Mouse (Mus musculus): Measurements from ENCODE around the gene Gm28043. TPM values are rescaled to one million over a fixed set of nuclear protein-coding genes. Genes with fewer than 3 reads are reported as not detected.
"Not testable (repeated sequence)": the region's sequence is repeated elsewhere in the genome, so short reads cannot be mapped to it uniquely, and the experiment has no call there.

The Gm28043 gene
- polyA plus RNA-seq (2017; shearing (Covaris generic)): 1 to 10 TPM; 4.6 to 4.8 TPM

- peak; percentile 94 for ATAC-seq
Observed at GRCm38 (mm10) chr17:29614115-29615023, at the start of gene Gm28043, which contains the start of gene Rnf8. Gene Gm28043 (plus strand): TSS chr17:29614876. Gene Rnf8 (plus strand): TSS chr17:29614790.

DNA sequence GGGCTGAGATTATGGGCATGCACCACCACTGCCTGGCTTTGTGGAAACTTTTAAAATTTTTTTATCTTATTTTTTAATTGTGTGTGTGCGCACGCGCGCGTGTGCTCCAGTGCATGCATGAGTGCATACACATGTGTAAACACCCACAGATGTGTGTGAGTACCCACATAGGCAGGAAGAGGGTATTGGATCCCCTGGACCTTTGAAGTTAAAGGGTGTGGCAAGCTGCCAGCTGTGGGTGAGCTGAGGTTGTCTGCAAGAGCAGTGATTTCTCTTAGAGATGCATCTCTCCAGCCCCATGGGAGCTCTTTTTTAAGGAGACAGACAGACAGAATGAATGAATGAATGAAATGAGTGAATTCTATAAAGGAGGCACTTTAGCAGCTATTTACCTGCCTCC, 49.2 kb upstream of the Gm28043 start:
- ATAC-seq: no peak

DNA sequence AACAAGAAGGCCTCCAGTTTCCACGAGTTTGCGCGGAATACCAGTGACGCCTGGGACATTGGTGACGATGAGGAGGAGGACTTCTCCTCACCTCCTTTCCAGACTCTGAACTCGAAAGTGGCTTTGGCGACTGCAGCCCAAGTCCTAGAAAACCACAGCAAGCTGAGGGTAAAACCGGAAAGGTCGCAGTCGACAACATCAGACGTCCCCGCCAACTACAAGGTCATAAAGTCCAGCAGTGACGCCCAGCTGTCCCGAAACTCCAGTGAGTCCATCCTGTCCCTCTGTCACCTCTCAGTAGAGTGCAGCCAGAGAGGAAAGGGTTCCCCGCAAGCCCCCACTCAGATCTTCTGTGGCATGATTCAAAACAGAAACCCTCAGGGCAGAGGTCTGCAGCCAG, 46.2 kb upstream of the Gm28043 start:
- no peak for ATAC-seq

- no peak for ATAC-seq
Observed at GRCm38 (mm10) chr17:29569831-29570230, 44.8 kb upstream of the Gm28043 start.

DNA sequence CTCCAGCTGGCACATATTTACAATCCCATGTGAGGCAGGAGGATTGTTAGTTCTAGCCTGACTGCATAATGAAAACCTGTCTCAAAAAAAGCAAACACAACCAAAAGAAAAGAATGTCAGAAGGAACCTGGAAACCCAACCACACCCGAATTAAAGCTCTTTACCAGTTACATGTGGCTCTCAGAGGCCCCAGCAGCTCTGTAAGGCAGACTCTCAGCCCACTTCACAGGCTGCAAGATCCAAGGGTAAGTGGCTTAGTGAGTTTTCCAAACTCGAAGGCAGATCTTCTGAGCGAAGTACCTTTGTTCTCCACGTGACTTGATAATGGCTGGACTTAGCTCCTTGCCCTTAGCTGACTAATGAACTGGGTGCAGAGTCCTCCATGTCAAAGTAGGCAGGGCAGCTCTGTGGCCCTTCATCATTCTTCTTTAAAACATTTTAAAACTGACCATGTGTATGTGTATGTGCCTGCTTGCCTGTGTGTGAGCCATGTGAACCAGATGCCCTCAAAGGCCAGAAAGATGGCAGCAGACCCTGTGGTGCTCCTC, 35.0 kb upstream of the Gm28043 start:
- ATAC-seq: no peak

DNA sequence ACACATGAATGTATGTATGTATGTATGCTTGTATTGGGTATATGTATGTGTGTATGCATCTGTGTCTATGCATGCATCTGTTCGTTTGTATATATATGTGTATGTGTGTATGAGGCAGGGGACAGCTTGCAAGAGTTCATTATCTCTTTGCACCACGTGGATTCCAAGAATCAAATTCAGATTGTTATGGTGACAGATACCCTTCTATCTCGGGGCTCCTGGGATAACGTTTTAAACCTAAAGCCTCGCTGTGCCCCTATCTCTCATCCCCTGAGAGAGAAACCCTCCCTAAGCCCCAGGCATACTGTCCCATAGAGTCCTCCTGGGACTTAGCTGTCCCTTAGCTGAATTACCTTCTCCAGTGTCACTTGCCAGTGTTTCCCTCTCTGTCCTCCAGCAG, 31.1 kb upstream of the Gm28043 start:
- ATAC-seq: no peak

- ATAC-seq: no peak
Observed at GRCm38 (mm10) chr17:29584306-29584705, 30.4 kb upstream of the Gm28043 start.

DNA sequence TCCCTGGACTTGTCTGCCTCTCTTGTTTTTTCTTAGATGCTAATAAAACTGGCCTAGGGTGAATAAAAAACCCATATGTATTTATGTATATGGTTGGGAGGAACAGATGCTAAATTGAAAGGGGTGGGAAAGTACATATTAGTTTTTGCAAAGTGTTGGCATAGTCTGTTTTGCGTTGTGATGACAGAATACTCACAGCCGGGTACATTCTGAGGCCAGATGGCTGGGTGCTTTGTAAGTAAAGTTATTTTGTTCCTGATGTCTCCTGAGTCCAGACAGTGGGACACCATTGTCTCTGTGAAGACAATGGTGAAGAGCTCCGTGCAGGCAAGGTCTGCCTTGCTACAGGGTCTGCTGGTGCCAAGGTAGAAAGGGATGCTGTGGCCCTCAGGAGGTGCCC, 29.9 kb upstream of the Gm28043 start:
- no peak for ATAC-seq

GRCm38 (mm10) chr17:29585446-29585845, 29.2 kb upstream of the Gm28043 start:
- ATAC-seq: peak; percentile 60

DNA sequence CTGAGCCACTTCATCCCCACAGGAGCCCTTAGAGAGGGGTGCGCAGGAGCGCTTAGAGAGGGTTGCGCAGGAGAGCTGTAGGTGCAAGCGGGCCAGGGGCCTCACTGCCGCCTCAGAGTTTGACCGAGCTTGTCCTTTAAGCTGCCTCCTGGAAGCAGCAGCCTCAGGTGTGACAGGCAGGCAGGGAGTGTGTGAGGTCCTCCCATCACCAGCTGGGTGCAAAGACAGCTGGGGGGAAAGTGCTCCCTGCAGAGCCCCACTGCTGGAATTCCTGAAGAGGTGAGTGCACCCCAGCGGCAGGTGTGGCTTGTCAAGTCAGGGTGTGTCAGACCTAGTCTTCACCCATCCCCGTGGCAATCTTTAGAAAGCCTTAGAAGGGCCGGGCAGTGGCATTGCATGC, 27.8 kb upstream of the Gm28043 start:
- ATAC-seq: no peak

- no peak for ATAC-seq
Observed at GRCm38 (mm10) chr17:29589221-29589898, 25.3 kb upstream of the Gm28043 start.

- no peak for ATAC-seq
Observed at GRCm38 (mm10) chr17:29595891-29596770, 18.5 kb upstream of the Gm28043 start.

- no peak for ATAC-seq
Observed at GRCm38 (mm10) chr17:29596771-29597132, 17.9 kb upstream of the Gm28043 start.

- no peak for ATAC-seq
Observed at GRCm38 (mm10) chr17:29599051-29599450, 15.6 kb upstream of the Gm28043 start.

- ATAC-seq: no peak
Observed at GRCm38 (mm10) chr17:29599537-29599936, 15.1 kb upstream of the Gm28043 start.

- no peak for ATAC-seq
Observed at GRCm38 (mm10) chr17:29601391-29601790, 13.3 kb upstream of the Gm28043 start.

DNA sequence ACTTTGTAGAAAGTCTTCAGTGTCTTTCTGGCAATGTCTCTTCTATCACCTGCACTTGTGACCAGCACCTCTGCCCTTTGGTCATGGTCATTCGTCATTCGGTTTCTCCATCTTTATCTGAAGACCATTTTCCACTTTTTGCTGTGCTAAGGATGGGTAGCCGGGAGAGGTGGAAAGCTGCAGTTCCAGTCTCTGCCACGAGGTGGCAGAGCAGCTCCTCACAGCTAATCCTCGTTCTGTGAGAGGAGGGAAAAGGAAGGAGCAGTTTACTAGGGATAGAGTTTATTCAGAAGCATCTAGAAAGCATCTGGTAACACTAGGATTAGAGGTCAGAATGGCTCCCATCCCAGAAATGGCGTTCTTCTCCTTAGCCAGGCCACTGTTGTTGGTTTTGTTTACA, 11.4 kb upstream of the Gm28043 start:
- no peak for ATAC-seq

DNA sequence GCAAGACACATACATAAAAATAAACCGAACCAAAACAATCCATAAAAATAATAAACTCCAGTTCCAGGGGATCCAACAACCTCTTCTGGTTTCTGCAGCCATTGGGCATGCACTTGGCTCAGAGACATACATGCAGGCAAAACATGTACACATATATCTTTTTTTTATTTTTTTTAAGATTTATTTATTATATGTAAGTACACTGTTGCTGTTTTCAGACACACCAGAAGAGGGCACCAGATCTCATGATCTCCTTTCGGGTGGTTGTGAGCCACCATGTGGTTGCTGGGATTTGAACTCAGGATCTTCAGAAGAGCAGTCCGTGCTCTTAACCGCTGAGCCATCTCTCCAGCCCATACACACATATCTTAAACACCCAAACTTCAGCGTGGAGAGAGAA, 1.2 kb upstream of the Gm28043 start:
- ATAC-seq: not testable (repeated sequence)

- ATAC-seq: peak; percentile 21
Observed at GRCm38 (mm10) chr17:29615024-29615551, 412 bp downstream of the Gm28043 start.

GRCm38 (mm10) chr17:29615616-29616015, 940 bp downstream of the Gm28043 start:
- ATAC-seq: no peak

- ATAC-seq: no peak
Observed at GRCm38 (mm10) chr17:29619231-29619630, 4.6 kb downstream of the Gm28043 start.

- no peak for ATAC-seq
Observed at GRCm38 (mm10) chr17:29623488-29623887, 8.8 kb downstream of the Gm28043 start.
